In the genomic region with DNA sequence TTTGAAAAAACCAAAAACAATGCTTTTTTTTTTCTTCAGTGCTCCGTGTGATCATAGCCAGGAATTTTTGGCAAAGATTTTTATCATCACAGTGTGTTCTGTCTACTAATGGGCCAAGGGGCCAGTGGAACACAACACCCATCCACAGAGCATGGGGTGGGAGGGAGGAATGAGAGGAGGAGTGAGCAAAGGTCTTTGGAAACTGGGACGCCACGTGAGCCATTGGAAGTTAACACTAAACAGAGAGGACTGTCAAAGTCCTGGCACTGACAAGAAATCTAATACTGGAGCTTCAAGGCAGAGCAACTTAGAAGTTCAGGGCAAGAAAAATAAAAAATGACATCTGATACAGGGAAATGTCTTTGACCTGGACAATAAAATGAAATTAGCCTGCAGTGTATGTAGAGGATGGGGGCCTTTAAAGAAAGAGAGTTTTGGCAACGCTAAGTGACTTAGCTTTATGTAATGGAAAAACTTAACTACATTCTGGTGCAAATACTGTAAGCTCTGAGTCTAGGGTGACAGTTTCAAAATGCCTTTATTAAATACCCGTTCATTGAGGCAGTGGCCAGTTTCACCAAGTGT, we compare ENCODE assay signal across 10 mouse cellular contexts.
DNase-seq lines count a peak whose midpoint lies in the region; ATAC-seq and TF ChIP-seq lines count a peak whose summit lies in the region.
"Had no signal": no experiment of that assay in that cellular context is flagged by ENCODE, and none has a peak within 500 bp of the region (broad histone marks: within the 10 kb centered on the region; RNA-seq: fewer than 3 reads in every experiment).

No protein-coding gene starts in this region.

- H3K4me2 ChIP-seq in liver, embryonic 14.5 days (ENCODE audit: low read depth), result no peak overlapping the region
- H3K4me2 ChIP-seq: forebrain, embryonic 12.5 days had no signal

- H3K36me3 ChIP-seq in liver, embryonic 14.5 days (replicated peaks; ENCODE audit: control insufficient read depth, insufficient read depth, low read depth), result no peaks in the 10 kb centered on the region
- H3K36me3 ChIP-seq: forebrain, embryonic 12.5 days had no signal

- H3K4me3 ChIP-seq in liver, embryonic 14.5 days (ENCODE audit: insufficient read depth in 1 of 2, low read depth in 2 of 2, low read length in 2 of 2), result no peak overlapping the region
- H3K4me3 ChIP-seq: forebrain, embryonic 12.5 days had no signal

- DNase-seq in cerebellum, postnatal 4 days (ENCODE audit: low spot score in 2 of 2), result no peak
- peak; percentile 29 for DNase-seq in NIH3T3 (ENCODE audit: low read depth)
- DNase-seq in gastrocnemius, postnatal 25 days, result peak; percentile 57
- peak in 2 of 3 experiments; percentile 1 to 12 for DNase-seq in liver, embryonic 14.5 days (ENCODE audit: low read depth in 3 of 3, low spot score in 3 of 3)
- no peak for DNase-seq in thymus, postnatal 4 days
- DNase-seq in layer of hippocampus, adult 9-11 months, result no peak

- no peak overlapping the region for H3K9ac ChIP-seq in liver, embryonic 14.5 days (replicated peaks)
- H3K9ac ChIP-seq: forebrain, embryonic 12.5 days had no signal

- no peak for TF ChIP-seq EP300 in liver, embryonic 14.5 days (IDR thresholded peaks at IDR 0.05; ENCODE audit: low read depth)

- H3K27me3 ChIP-seq in liver, embryonic 14.5 days (ENCODE audit: control insufficient read depth, insufficient read depth, low read length), result no peaks in the 10 kb centered on the region
- H3K27me3 ChIP-seq: forebrain, embryonic 12.5 days had no signal

- TF ChIP-seq CTCF in liver, embryonic 14.5 days (IDR thresholded peaks at IDR 0.05; ENCODE audit: low read depth), result no peak

- 0 out of 2 replicates have a peak, but pooled peaks have one; percentile 31 for ATAC-seq in cerebellum, adult (ENCODE audit: insufficient number of reproducible peaks, low FRiP score, low TSS enrichment)
- ATAC-seq in liver, embryonic 14.5 days (ENCODE audit: insufficient read depth), result no peak
- no peak for ATAC-seq in frontal cortex, adult (ENCODE audit: low TSS enrichment)
- ATAC-seq: midbrain, embryonic 16.5 days had no signal

- no peaks in the 10 kb centered on the region for H3K9me3 ChIP-seq in liver, embryonic 14.5 days (ENCODE audit: control insufficient read depth, low read length)
- H3K9me3 ChIP-seq: forebrain, embryonic 12.5 days had no signal

- WGBS in liver, embryonic 14.5 days (ENCODE audit: insufficient replicate concordance), result 50% methylated on average over 5 of the region's 5 CpGs

- no peaks in the 10 kb centered on the region; a peak in 1 of 4 replicates for H3K4me1 ChIP-seq in liver, embryonic 14.5 days (replicated peaks; ENCODE audit: control insufficient read depth in 2 of 2, insufficient read depth in 2 of 2, low read length in 1 of 2)
- H3K4me1 ChIP-seq: forebrain, embryonic 12.5 days had no signal

- H3K27ac ChIP-seq in liver, embryonic 14.5 days, result no peak overlapping the region
- H3K27ac ChIP-seq: forebrain, embryonic 12.5 days had no signal

Comparison
In these comparisons a context has a peak if more than half of its experiments do, and no peak if none do; other contexts are left out.
1. DNase-seq: peak in NIH3T3 (single experiment), gastrocnemius, postnatal 25 days (single experiment) and liver, embryonic 14.5 days (2 of 3); none in cerebellum, postnatal 4 days (0 of 2), thymus, postnatal 4 days (single experiment) and layer of hippocampus, adult 9-11 months (single experiment).